Mouse (Mus musculus) skeletal muscle tissue, adult 2 months (tissue): ENCODE measurements at regions not wholly inside any gene's neighbourhood (a gene's known extent, or its start where the extent isn't known, plus 50 kb on each side); places are given as distances from the start of the nearest gene placed in this dataset.

Experiments used
- DNase-seq: peaks from one replicate; pipeline ENCODE4 v3.0.0-alpha.2; 2012; ENCODE audit warnings: low read depth, low spot score

DNA sequence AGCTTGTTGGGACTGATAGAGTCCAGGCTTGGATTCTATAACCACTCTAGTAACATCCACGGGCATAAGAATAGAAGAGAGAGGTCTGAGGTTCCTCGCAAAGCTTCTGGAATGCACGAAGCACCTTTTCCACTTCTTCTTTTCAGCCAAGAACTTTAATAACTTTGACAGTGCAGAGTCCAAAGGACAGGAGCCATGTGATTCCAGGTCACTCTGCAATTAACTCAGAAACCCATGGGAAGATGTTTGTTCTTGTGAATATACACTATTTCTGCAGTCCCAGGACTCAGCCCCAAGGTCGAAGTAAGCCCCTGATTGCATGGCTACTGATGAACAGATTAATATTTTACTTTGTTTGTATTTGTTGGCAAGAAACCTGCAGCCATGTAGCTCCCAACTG is 113.0 kb upstream of the Nxt1 start:
- DNase-seq: no peak

DNA sequence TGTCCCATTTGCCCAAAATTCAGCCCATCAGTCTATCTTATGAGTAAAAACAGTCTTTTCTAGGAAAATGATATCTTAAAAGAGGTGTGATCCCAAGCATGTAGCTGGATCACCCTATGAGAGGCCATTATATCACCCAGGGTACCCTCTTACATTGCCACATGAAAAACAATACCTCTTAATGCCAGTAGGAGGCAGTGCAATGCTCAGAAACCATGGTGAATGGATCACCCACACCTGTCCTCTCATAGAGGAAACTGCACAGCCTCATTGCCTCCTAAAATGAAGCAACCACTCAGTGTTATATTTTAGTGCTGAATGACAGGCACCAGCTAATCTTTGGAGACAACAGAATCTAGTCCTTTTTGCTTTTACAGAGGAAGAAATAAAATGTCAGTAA is 114.0 kb upstream of the Nxt1 start:
- DNase-seq: no peak

DNA sequence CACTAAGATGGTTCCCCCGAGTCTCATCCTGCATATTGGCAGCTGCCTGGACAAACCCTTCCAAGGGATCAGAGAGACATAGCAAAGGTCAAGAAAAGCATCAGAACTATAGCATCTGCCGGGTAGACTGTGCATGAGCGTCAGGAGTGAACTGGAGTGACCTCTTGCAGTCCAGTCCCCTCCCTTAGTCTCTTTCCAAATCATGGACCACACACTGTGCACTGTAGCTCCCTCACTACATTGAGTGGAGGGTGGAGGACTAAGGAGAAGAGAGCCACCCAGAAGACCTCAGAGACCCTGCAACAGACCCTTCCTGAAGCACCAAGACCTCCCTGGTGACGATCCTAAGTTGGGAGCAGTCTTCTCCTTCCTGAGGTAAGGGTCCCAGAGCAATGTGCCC is 107.8 kb upstream of the Cd93 start:
- DNase-seq: no peak

DNA sequence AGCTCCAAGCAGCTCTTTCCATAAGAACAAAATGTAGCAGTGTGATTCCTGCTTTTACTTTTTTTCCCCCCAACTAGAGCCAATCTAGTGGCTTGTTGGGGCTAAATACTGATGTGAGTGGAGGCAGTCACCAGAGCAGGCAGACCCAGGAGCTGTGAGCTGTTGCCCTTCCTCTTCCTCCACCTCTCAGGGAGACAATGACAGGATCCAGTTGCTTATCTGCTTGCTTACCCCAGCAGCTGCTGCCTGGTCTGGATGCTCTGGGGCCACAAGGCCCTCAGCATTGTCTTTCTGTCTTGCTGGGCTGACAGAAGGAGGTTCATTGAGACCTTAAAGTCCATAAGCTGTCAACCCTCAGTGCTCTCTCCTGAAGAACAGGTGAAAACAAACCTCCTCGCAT is 106.3 kb upstream of the Cd93 start:
- DNase-seq: no peak

DNA sequence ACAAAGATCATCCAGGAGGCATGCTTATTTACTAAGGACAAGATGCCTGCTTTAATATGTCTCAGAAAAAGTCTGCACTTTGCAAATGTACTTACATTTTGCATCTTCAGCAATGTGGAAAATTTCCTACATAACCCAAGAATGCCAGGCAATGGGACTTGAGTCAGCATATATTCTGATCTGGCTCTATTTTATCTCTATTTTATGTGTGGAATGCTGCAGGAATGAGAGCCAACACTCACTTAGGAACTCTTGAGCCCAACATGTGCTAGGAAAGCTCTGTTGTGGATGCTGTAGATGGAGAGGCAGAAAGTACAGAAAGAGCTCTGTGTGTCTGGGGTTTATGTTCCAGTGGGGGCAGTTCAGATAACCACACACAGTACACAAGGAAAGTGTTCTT is 99.0 kb upstream of the Cd93 start:
- no peak for DNase-seq

DNA sequence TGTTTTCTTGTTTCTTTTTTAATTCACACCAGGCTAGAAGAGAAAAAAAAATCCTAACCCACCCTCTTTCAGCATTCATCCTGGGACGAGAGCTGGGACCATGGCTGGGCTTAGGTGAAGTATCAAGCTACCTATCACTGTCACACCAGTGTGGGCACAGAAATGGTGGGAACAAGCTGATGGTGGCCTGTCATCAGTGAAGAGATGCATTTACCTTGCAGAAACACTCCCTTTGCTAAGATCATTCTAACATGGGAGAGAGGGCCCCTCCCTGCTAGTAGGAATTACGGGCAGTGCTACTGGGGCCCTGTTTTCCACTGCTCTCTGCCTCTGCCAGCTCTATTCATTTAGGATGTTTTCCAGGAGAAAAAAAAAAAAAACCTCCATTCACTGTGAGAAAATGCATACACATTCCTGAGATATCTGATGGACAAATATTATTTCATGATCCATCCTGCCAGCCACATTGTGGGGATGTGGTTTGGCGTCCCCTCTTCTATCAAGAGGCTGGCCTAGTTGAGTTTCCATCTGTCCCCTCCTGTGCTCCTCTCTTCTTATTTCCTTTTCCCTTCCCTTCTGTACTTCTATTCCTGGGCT is 94.6 kb upstream of the Cd93 start:
- DNase-seq: no peak

DNA sequence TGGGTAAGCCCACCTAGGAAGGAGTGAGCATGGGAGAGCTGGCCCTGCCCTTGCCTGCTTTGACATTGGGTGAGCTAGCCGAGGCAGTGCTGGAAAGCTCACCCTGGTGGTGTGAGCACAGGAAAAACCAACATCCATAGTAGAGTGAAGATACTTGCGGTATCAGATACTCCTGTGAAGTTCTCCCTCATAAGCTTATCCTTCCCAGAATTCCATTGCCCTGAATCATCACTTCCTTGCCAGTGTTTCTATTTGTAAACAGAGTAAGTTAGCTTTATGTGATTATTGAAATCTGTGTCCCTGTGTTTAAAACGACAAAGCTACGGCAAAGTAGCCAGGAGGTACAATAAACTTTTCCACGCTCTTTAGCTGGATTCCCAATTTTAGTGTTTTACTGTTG is 93.9 kb upstream of the Cd93 start:
- no peak for DNase-seq

DNA sequence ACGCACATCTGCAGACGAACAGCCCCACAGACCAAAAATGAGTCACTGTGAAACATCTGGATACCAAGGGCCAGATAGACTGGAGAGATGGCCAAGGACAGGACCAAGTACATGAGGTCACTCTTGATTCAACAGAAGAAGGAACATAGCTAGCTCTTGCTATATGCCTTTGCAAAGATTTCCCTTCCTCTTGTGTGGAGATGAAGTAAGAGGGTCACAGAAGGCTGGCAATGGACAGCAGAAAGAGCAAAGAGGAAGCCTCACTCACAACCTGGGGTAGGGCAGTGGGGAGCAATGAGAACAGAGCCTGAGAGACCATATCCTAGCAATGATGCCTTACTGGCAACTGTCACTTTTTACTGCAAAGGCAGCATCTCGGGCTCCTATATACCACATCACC is 93.2 kb upstream of the Cd93 start:
- no peak for DNase-seq

DNA sequence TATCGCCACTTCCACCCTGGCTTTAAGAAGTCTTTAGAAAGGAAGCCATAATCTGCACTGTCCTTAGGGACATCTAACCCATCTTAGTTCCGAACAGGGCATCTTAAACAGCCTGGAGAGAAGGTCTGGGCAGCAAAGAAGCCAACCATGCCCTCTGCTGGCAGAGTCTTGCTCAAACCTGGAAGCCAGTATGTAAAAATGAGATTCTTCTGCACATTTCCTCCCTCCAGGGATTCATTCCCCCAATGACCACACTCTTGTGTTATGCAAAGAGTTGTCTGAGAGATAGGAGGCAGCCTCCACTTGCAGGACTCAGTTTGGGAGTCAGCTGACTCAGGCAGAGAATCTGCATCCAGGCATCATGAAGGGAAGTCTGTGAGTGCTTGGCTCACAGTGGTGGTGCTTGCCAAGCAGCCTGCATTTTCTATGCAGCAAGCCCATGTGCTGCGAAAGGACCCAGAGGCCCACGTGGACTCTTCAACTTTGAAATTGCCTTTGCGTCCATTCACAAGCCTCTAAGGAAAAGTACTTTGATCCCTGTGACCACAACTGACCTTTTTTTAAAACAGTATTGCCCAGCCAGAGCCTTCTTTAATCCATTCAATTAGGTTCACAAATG is 92.3 kb upstream of the Cd93 start:
- DNase-seq: peak; percentile 36

DNA sequence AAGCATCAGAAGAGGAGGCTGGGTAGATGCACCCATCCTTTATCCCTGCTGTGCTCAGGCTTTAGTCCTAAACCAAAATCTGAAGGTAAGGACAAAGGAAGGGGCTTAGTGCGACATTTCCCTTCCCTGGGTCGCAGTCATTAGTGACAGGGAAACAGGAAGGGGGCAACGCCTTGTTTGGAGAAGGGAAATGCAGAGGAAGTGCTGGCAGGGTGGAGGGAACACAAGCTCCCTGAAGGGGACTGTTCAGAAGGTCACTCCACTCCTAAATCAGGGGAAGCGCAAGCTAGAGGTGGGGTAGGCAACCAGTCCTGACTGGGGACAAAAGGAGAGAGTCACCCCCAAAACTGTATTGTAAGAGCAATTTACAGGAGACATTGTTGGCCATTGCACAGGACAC is 88.7 kb upstream of the Cd93 start:
- DNase-seq: no peak

DNA sequence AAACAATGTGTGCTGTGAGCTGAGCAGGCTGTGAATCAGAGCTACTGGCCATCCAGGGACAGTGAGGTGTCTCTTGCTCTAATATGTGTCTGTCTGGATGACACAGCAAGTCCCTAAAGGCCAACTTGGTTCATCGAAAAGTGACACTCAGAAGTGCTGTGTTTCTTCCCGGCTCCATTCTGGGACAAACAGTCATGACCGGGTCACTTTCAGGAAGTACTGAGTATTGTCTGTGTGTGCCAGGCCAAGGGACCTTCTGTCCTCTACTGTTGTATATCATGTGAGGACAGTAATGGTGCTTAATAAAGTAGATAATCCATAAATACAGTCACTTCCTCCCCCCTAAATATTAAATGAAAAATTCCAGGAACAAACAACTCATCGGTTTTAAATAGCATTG is 87.2 kb upstream of the Cd93 start:
- DNase-seq: peak; percentile 57

DNA sequence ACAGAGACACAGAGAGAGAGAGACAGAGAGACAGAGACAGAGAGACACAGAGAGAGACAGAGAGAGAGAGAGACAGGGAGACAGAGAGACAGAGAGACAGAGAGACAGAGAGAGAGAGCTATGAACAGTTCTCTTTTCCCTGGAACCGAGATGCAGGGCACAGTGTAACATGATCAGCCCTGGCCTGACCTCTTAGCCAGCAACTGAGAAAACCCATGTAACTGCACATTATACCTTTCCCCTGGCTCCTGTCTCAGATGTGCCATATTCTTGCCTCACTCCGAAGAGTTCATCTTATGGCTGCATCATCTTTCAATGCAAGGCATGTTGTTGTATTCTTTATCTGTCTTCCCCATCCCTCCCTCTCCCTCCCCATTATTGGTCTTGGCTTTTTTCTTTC is 86.5 kb upstream of the Cd93 start:
- no peak for DNase-seq

DNA sequence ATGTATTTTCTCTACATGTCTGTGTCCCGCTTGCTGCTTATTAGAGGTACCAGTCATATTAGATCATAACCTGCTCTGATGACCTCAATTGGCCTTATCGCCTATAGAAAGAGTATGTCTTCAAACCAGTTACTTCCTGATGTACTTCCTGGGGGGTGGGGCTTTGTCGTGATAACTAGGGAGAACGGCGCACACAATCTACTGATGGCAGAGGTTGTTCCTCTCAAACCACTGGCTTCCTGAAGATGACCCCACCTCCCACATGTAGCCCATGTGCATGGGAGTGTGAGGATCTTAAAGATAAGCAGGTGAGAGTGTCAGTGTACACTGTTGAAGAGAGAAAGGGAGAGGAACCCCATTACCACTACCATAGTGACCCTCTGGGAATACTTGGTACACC is 84.4 kb upstream of the Cd93 start:
- DNase-seq: no peak

DNA sequence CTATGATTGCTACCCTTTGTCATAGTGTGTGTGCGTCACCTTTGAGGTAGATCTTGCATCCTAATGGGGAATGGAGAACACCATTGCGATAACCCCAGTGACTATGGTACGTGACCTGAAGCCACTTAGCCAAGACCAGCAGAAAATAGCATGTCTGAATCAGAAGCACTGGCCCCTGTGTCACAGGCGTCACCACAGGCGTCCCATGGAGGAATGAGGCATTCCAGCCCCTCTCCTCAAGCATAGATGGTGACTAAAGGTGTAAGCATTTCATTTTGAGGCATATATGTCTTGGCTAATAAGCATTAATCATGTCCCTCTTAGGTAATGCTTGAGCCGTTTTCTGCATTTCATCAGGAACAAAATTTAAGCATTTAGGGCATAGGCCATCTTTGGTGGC is 82.1 kb upstream of the Cd93 start:
- no peak for DNase-seq

DNA sequence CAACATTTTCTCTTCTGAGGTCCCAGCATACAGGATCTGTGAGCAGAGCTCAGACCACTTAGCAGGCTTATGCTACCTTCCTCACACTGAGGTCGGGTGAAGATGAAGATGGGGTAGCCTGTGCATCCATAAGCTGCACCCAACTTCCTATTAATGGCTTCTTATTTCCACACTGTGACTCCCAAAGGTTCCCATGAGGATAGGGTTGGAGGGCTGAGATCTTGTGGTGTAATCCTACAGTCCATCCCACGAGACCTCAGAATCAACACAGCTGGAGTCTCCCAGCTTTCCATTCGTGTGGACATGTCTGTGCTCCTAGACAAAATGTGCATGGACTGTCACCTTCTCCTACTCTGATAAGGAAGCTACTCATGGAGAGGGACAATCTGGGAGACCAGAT is 80.0 kb upstream of the Cd93 start:
- no peak for DNase-seq

DNA sequence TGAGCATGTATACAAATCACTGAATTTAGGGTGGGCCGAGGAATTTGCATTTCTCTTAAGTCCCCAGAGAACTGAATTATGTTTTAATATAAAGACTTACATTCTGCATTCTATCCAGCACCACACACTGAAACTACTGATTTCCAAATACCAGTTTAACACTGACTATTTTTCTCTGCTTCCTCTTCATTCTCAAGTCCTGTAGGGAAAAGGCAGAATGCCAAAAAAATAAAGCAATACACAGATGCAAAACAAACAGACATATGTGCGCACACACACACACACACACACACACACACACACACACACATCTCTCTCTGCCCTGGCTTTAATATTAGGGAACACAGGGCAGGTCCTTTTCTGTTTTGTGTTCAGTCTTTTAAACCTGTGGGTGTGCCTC is 79.6 kb upstream of the Cd93 start:
- DNase-seq: no peak

DNA sequence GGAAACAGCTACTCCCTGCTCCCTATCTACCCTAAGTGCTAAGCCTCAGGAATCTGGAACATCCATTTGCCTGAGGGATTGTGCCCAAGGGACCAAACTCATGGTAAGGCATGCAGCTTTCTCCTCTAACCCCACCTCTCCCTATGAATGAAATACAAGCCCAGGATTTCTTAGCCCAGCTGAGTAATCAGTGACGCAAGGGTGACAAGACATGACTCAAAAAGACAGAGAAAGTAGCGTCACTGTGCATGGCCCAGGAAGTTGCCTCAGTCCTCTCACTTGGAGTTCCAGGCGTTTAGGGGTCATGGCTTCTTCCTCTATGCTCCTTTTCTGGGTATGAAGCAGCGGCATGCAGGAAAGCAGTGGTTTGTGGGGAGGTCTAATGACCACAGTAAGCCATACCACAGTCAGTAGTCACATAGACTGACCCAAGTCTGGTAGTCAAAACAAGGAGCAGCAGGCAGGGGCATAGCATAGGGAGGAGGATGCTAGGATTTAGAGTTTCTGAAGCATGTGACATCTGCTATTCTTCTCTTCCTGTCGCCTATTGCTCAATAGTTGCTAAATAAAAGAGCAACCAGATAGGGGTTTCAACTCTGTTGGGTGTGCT is 78.7 kb upstream of the Cd93 start:
- DNase-seq: peak; percentile 66

DNA sequence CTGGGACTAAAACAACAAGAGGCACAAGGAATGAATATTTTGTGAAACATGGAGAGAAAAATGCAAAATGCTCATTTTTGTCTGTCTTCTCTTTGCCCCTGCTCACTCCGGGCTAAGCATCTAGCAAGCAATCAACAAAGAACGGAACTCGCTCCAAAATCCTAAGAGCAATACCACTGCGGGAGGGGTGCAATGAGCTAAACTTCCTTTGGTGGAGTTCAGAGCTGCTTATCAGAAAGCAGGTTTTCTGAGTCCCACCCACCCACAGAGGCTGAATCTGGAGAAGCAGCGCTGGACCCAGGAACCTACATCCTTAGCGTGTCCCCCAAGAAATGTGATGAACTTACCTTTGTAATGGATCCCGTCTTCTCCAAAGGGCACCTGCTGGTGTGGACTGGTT is 76.9 kb upstream of the Cd93 start:
- DNase-seq: no peak

DNA sequence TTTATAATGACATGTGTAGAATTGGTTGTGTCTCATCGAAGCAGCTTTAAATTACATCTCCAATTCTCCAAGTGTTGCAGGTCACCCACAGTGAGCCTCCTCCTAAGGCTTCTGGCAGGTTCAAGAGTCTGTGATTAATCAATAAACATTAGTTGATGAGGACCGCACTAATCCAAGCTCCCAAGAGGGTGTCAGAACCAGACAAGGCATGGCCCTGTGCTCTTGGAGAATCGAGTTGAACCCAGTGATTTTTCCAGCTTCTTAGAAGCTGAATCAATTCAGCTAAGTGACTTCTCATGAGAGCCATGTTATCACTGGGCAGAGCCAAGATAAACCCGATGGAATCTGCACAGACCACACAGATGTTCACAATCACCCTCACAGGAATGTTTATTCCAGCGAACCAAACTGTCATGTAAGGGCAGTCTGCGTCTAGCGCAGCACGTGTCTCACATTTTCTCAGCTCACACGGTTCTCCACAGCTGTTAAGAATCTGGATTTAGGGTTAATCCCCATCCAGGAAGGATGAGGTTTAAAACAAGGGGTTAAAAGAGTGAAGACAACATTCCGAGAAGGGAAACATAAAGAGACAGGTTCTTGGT is 76.4 kb upstream of the Cd93 start:
- DNase-seq: no peak

DNA sequence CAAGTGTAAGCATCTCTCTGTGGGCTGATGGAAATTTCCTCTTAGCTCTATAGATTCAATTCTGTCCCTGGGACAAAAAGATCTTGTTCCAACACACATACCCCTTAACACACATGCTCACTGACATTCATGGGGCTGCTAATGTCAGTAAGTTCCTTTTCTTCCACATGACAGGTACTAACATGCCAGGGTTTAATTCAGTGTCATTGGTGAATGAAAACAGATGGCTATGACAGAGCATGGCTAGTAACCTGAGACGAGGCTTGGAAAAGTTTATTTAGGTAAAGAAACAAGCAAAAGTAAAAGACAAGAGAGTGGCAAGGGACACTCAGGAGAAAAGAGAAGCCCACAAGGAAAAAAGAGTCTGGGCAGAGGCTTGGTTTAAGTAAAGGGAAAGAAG is 74.5 kb upstream of the Cd93 start:
- DNase-seq: no peak

DNA sequence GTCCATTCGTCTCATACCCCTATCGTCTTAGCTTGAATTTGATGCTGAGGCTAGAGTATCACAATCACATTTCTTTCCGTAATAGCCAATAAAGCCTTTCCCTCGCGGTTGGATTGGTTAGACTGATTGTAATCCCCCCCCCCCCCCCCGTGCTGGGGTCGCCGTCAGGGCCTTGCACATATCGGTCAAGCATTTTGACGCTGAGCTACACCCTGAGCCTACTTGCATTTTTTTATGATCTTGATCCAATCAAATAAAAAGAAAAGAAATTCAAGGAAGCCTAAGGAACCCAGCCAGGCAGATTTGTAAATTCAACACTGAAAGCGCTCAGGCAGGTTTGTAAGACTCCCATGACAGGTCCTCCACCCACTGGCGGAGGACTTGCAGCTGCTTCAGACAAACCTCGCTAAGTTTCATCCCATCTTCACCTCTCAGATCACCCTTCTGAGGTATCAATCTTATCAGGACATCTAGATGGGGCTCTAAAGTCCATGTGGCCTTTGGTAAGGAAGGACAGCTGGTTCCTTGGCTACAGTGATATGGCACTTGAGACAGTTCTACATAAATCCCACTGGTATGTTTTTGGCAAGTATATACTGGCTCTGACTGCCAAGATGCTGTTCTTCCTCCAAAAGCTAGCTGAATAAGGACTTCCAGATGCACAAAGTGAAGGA is 66.8 kb upstream of the Cd93 start:
- peak; percentile 86 for DNase-seq

DNA sequence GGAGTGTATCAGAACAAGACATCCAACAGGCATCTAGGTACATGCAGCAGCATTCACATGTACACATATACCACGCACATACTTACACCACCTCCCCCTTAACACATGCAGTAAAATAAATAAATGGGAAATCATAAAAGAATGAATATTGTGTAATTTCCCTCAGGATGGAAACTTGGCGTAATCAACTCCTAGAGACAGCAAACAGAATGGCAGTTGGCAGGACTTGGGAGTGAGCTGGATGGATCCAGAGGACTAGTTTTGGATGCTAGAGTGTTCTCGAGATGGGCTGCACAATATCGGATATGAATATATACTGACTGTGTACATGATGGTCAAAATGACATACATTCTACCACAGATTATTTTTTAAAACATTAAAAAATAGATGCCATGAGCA is 66.0 kb upstream of the Cd93 start:
- DNase-seq: peak; percentile 69

DNA sequence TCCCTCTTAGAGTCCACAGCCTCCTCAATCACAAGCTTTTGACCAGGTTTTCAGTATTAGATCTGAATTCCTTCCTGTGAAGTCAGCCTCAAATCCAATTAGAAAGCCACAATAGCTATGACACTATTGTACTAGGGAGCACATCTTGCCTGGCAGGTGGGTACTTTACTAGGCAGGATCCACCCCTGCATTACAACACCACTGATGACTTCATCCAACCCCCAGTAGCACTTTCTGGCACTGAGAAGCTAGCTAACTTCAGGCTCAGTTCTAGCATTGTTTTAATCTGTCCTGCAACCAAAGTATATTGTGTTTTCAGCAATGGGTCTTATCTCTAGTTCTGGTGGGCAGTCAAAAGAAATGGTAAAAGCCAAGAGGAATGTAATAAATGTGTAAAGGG is 64.2 kb upstream of the Cd93 start:
- DNase-seq: no peak
